ENCODE assay signal across 8 mouse cellular contexts in genomic region chr7:138734254-138734653, GRCm38 (mm10).
DNase-seq lines count a peak whose midpoint lies in the region; ATAC-seq lines count a peak whose summit lies in the region.

No protein-coding gene starts in this region.

- no peaks in the 10 kb centered on the region for H3K9me3 ChIP-seq in hindbrain, embryonic 11.5 days (ENCODE audit: control insufficient read depth, low read length)
- no peaks in the 10 kb centered on the region for H3K9me3 ChIP-seq in hindbrain, embryonic 16.5 days (ENCODE audit: control insufficient read depth, low read length)

- WGBS in hindbrain, embryonic 11.5 days = 28% methylated on average over 4 of the region's 4 CpGs
- WGBS in hindbrain, embryonic 16.5 days = 23% methylated on average over 4 of the region's 4 CpGs

- no peak overlapping the region for H3K27ac ChIP-seq in hindbrain, embryonic 11.5 days (ENCODE audit: low read depth, low read length)
- no peak overlapping the region for H3K27ac ChIP-seq in hindbrain, embryonic 16.5 days (ENCODE audit: low read depth, low read length)

- no peak overlapping the region for H3K4me2 ChIP-seq in hindbrain, embryonic 11.5 days (replicated peaks; ENCODE audit: low read depth, low read length)
- H3K4me2 ChIP-seq in hindbrain, embryonic 16.5 days (ENCODE audit: low read length) = no peak overlapping the region

- no peak overlapping the region for H3K9ac ChIP-seq in hindbrain, embryonic 11.5 days (ENCODE audit: low read depth, low read length)
- H3K9ac ChIP-seq in hindbrain, embryonic 16.5 days (ENCODE audit: low read depth, low read length) = no peak overlapping the region

- no peaks in the 10 kb centered on the region for H3K4me1 ChIP-seq in hindbrain, embryonic 11.5 days (replicated peaks; ENCODE audit: control insufficient read depth, insufficient read depth, low read length)
- H3K4me1 ChIP-seq in hindbrain, embryonic 16.5 days (ENCODE audit: control insufficient read depth, insufficient read depth, low read depth, low read length) = no peaks in the 10 kb centered on the region

- no peak overlapping the region for H3K4me3 ChIP-seq in hindbrain, embryonic 11.5 days (ENCODE audit: low read depth, low read length)
- no peak overlapping the region for H3K4me3 ChIP-seq in hindbrain, embryonic 16.5 days (ENCODE audit: low read length)

- no peaks in the 10 kb centered on the region for H3K36me3 ChIP-seq in hindbrain, embryonic 11.5 days (ENCODE audit: control insufficient read depth, insufficient read depth, low read length)
- H3K36me3 ChIP-seq in hindbrain, embryonic 16.5 days (ENCODE audit: control insufficient read depth, insufficient read depth, low read length) = no peaks in the 10 kb centered on the region

- ATAC-seq in hindbrain, embryonic 11.5 days (ENCODE audit: low FRiP score) = no peak
- ATAC-seq in hindbrain, embryonic 16.5 days = no peak
- peak; percentile 74; the same call in 1 of the 2 replicates for ATAC-seq in megakaryocyte progenitor cell, adult 5-6 weeks (replicated peaks; ENCODE audit: poor library complexity)
- no peak for ATAC-seq in monocyte, adult 5-6 weeks (replicated peaks; ENCODE audit: insufficient number of reproducible peaks, low FRiP score, low TSS enrichment, poor library complexity, severe bottlenecking)

- peak; percentile 59 for DNase-seq in hindbrain, embryonic 11.5 days (ENCODE audit: low spot score)
- peak; percentile 6 to 36 for DNase-seq in urinary bladder, postnatal 36 days (ENCODE audit: low spot score in 2 of 2)
- DNase-seq in urinary bladder, postnatal 4 days (ENCODE audit: low spot score in 2 of 2) = no peak
- peak; percentile 23 to 24 for DNase-seq in cerebellum, postnatal 36 days
- DNase-seq in kidney, postnatal 4 days = peak; percentile 71 to 74

- H3K27me3 ChIP-seq in hindbrain, embryonic 11.5 days (ENCODE audit: control insufficient read depth, insufficient read depth, low read length) = no peaks in the 10 kb centered on the region
- H3K27me3 ChIP-seq in hindbrain, embryonic 16.5 days (replicated peaks; ENCODE audit: control insufficient read depth, insufficient read depth, low read length) = no peaks in the 10 kb centered on the region

Comparison
In these comparisons a context has a peak if more than half of its experiments do, and no peak if none do; other contexts are left out.
1. DNase-seq: peak in hindbrain, embryonic 11.5 days (single experiment), urinary bladder, postnatal 36 days (2 of 2), cerebellum, postnatal 36 days (2 of 2) and kidney, postnatal 4 days (2 of 2); none in urinary bladder, postnatal 4 days (0 of 2).